Mouse (Mus musculus) olfactory bulb, adult 2 months (tissue): ENCODE measurements around the gene Banf1.
"Not testable (repeated sequence)": the region's sequence is repeated elsewhere in the genome, so short reads cannot be mapped to it uniquely, and the experiment has no call there.

Experiments
- CTCF ChIP-seq: fragments of 200-500 bp; IDR thresholded peaks from 2 replicates; pipeline ENCODE4 v1.5.1; 2012; ENCODE audit warnings: low read depth, mild to moderate bottlenecking, low read length, moderate library complexity; ENCODE audit not compliant: insufficient read depth
- POLR2A ChIP-seq: fragments of 200-500 bp; IDR thresholded peaks from 2 replicates; pipeline ENCODE4 v1.6.1; 2012; ENCODE audit warnings: mild to moderate bottlenecking, low read depth, low read length, moderate library complexity; ENCODE audit not compliant: insufficient read depth

GRCm38 (mm10) chr19:5406531-5407126 lies 39.7 kb upstream of the Banf1 start:
- not testable (repeated sequence) for TF ChIP-seq CTCF, POLR2A
